Mouse (Mus musculus): ENCODE measurements around the gene Zbtb45. TPM values are rescaled to one million over a fixed set of nuclear protein-coding genes. Genes with fewer than 3 reads are reported as not detected.

Gene Zbtb45
- polyA plus RNA-seq, 1 experiment from 2014 or later, result 38.3 TPM

Other genes with a start within 250 kb of the Zbtb45 start
- 35.3 and 36.2 TPM in 2 replicates for gene Zscan18, start 206.4 kb downstream of the Zbtb45 start, polyA plus RNA-seq (2015; fragmentation: Nextera tagmentation; extraction: Ambion mirVana)
- 23.8 and 31.0 TPM in 2 replicates for gene Zfp329, start 191.2 kb downstream of the Zbtb45 start, polyA plus RNA-seq (2015; fragmentation: Nextera tagmentation; extraction: Ambion mirVana)
- 24.7 and 30.6 TPM in 2 replicates for gene Zfp110, start 175.3 kb downstream of the Zbtb45 start, polyA plus RNA-seq (2015; fragmentation: Nextera tagmentation; extraction: Ambion mirVana)
- gene Zfp128, start 128.9 kb downstream of the Zbtb45 start, polyA plus RNA-seq (2015; fragmentation: Nextera tagmentation; extraction: Ambion mirVana), result 6.8 and 7.1 TPM in 2 replicates
- gene Zscan22, start 112.2 kb downstream of the Zbtb45 start, polyA plus RNA-seq (2015; fragmentation: Nextera tagmentation; extraction: Ambion mirVana), result 10.4 and 13.1 TPM in 2 replicates
- 564 and 566 TPM in 2 replicates for gene Rps5, start 87.7 kb downstream of the Zbtb45 start, polyA plus RNA-seq (2015; fragmentation: Nextera tagmentation; extraction: Ambion mirVana)
- 1.2 and 1.3 TPM in 2 replicates for gene Rnf225, start 82.6 kb downstream of the Zbtb45 start, polyA plus RNA-seq (2015; fragmentation: Nextera tagmentation; extraction: Ambion mirVana)
- gene Zfp324, start 44.2 kb downstream of the Zbtb45 start, polyA plus RNA-seq (2015; fragmentation: Nextera tagmentation; extraction: Ambion mirVana), result 11.9 and 13.5 TPM in 2 replicates
- gene Zfp446, start 32.2 kb downstream of the Zbtb45 start, polyA plus RNA-seq (2015; fragmentation: Nextera tagmentation; extraction: Ambion mirVana), result 11.9 and 12.4 TPM in 2 replicates
- gene Slc27a5, start 11.8 kb downstream of the Zbtb45 start, polyA plus RNA-seq (2015; fragmentation: Nextera tagmentation; extraction: Ambion mirVana), result 0.38 and 0.46 TPM in 2 replicates
- 165 and 195 TPM in 2 replicates for gene Trim28, start 10.9 kb downstream of the Zbtb45 start, polyA plus RNA-seq (2015; fragmentation: Nextera tagmentation; extraction: Ambion mirVana)
- 174 TPM in 2 replicates for gene Chmp2a, start 24.8 kb upstream of the Zbtb45 start, polyA plus RNA-seq (2015; fragmentation: Nextera tagmentation; extraction: Ambion mirVana)
- 41.3 and 64.6 TPM in 2 replicates for gene Ube2m, start 28.2 kb upstream of the Zbtb45 start, polyA plus RNA-seq (2015; fragmentation: Nextera tagmentation; extraction: Ambion mirVana)
- gene Mzf1, start 44.7 kb upstream of the Zbtb45 start, polyA plus RNA-seq (2015; fragmentation: Nextera tagmentation; extraction: Ambion mirVana), result 9.3 and 9.7 TPM in 2 replicates
- 0.34 TPM in 2 replicates for gene Vmn1r85, start 85.1 kb upstream of the Zbtb45 start, polyA plus RNA-seq (2015; fragmentation: Nextera tagmentation; extraction: Ambion mirVana)
- not detected in 2 replicates for gene Vmn1r86, start 109.9 kb upstream of the Zbtb45 start, polyA plus RNA-seq (2015; fragmentation: Nextera tagmentation; extraction: Ambion mirVana)
- gene Vmn1r87, start 130.1 kb upstream of the Zbtb45 start, polyA plus RNA-seq (2015; fragmentation: Nextera tagmentation; extraction: Ambion mirVana), result not detected in 2 replicates
- gene Vmn1r88, start 149.5 kb upstream of the Zbtb45 start, polyA plus RNA-seq (2015; fragmentation: Nextera tagmentation; extraction: Ambion mirVana), result not detected in 2 replicates
- not detected in 2 replicates for gene Vmn1r89, start 203.0 kb upstream of the Zbtb45 start, polyA plus RNA-seq (2015; fragmentation: Nextera tagmentation; extraction: Ambion mirVana)

Data from hindbrain, embryonic 16.5 days (tissue).